Mouse (Mus musculus): Measurements from ENCODE around the gene Btbd9. TPM values are rescaled to one million over a fixed set of nuclear protein-coding genes. Genes with fewer than 3 reads are reported as not detected.

The Btbd9 gene
- polyA plus RNA-seq, 1 experiment, result 21.6 TPM

DNA sequence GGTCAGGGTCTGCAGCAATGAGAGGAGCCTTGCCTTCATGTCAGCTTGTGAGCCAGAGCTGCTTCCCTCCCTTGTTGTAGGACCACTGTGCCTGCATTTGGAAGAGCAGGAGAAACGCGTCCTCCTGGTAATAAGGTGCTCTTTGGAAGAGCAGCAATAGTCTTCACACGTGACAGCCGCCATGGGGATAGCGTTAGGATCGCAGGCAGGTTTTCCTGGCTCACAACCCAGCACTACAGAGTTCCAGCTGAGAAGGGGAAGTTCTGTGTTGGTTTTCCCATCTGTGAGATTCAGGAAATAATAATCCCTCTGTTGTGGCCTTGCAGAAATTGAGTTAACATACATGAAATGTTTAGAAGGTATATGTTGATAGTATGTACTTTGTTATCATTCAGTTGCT lies 392.7 kb downstream of the Btbd9 start:
- H3K27me3 ChIP-seq (ENCODE audit: control insufficient read depth, insufficient read depth, low read length, poor library complexity, severe bottlenecking), result no peaks in the 10 kb centered on the region
- no peak overlapping the region for H3K27ac ChIP-seq (ENCODE audit: insufficient read depth, low read length)
- TF ChIP-seq POLR2A (IDR thresholded peaks at IDR 0.05; ENCODE audit: insufficient read depth, low read length) (no peak), CTCF (IDR thresholded peaks at IDR 0.05; ENCODE audit: low read depth, low read length) (no peak), EP300 (IDR thresholded peaks at IDR 0.05; ENCODE audit: insufficient read depth, low read depth, low read length) (no peak)
- H3K9me3 ChIP-seq (replicated peaks; ENCODE audit: control insufficient read depth, insufficient read depth, low read length, poor library complexity, severe bottlenecking), result no peaks in the 10 kb centered on the region
- no peaks in the 10 kb centered on the region for H3K36me3 ChIP-seq (ENCODE audit: control insufficient read depth, insufficient read depth, low read length, poor library complexity, severe bottlenecking)
- no peaks in the 10 kb centered on the region for H3K4me1 ChIP-seq (ENCODE audit: control insufficient read depth, insufficient read depth, low read length)
- H3K4me3 ChIP-seq (ENCODE audit: low read depth, low read length), result no peak overlapping the region
- H3K9ac ChIP-seq (ENCODE audit: low read depth, poor library complexity, severe bottlenecking), result no peak overlapping the region

DNA sequence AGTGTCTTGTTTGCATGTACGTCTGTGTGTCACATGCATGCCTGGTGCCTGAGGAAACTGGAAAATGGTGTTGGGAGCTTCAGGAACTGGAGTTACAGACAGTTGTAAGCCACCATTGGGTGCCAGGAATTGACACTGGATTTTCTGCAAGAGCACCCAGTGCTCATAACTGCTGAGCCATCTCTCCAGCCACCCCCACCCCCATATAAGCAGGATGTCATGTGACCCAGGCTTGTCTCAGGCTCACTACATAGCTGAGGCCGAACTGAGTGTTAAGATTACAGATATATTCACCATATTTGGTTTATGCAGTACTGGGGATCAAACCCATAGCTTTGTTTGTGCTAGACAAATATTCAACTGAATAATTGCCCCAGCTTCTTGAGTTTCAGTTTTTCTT lies 394.2 kb downstream of the Btbd9 start:
- no peaks in the 10 kb centered on the region for H3K4me1 ChIP-seq (ENCODE audit: control insufficient read depth, insufficient read depth, low read length)
- no peak overlapping the region for H3K27ac ChIP-seq (ENCODE audit: insufficient read depth, low read length)
- H3K4me3 ChIP-seq (ENCODE audit: low read depth, low read length), result no peak overlapping the region
- H3K9me3 ChIP-seq (replicated peaks; ENCODE audit: control insufficient read depth, insufficient read depth, low read length, poor library complexity, severe bottlenecking), result no peaks in the 10 kb centered on the region
- H3K9ac ChIP-seq (ENCODE audit: low read depth, poor library complexity, severe bottlenecking), result no peak overlapping the region
- H3K36me3 ChIP-seq (ENCODE audit: control insufficient read depth, insufficient read depth, low read length, poor library complexity, severe bottlenecking), result no peaks in the 10 kb centered on the region
- TF ChIP-seq POLR2A (IDR thresholded peaks at IDR 0.05; ENCODE audit: insufficient read depth, low read length) (no peak), EP300 (IDR thresholded peaks at IDR 0.05; ENCODE audit: insufficient read depth, low read depth, low read length) (no peak), CTCF (IDR thresholded peaks at IDR 0.05; ENCODE audit: low read depth, low read length) (no peak)
- no peaks in the 10 kb centered on the region for H3K27me3 ChIP-seq (ENCODE audit: control insufficient read depth, insufficient read depth, low read length, poor library complexity, severe bottlenecking)

DNA sequence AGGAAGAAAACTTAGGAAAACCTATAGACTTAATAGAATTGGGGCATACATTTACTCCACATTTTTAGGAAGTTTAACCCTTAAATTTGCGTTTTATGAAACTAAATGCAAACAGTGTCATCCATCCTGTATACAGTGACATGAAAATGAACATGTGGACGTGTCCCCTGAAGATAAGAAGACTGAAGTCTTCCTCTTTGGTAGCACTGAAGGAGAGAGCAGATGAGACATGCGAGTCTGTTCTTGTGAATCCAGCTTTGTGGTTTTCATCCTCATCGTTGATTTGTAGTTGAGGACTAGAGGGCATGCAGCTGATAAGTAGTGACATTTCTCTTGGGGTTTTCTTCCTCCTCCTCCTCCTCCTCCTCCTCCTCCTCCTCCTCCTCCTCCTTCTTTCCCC lies 394.7 kb downstream of the Btbd9 start:
- no peak overlapping the region for H3K9ac ChIP-seq (ENCODE audit: low read depth, poor library complexity, severe bottlenecking)
- no peaks in the 10 kb centered on the region for H3K36me3 ChIP-seq (ENCODE audit: control insufficient read depth, insufficient read depth, low read length, poor library complexity, severe bottlenecking)
- no peaks in the 10 kb centered on the region for H3K27me3 ChIP-seq (ENCODE audit: control insufficient read depth, insufficient read depth, low read length, poor library complexity, severe bottlenecking)
- H3K9me3 ChIP-seq (replicated peaks; ENCODE audit: control insufficient read depth, insufficient read depth, low read length, poor library complexity, severe bottlenecking), result no peaks in the 10 kb centered on the region
- H3K4me1 ChIP-seq (ENCODE audit: control insufficient read depth, insufficient read depth, low read length), result no peaks in the 10 kb centered on the region
- TF ChIP-seq CTCF (IDR thresholded peaks at IDR 0.05; ENCODE audit: low read depth, low read length) (no peak), EP300 (IDR thresholded peaks at IDR 0.05; ENCODE audit: insufficient read depth, low read depth, low read length) (no peak), POLR2A (IDR thresholded peaks at IDR 0.05; ENCODE audit: insufficient read depth, low read length) (no peak)
- no peak overlapping the region for H3K27ac ChIP-seq (ENCODE audit: insufficient read depth, low read length)
- H3K4me3 ChIP-seq (ENCODE audit: low read depth, low read length), result no peak overlapping the region

DNA sequence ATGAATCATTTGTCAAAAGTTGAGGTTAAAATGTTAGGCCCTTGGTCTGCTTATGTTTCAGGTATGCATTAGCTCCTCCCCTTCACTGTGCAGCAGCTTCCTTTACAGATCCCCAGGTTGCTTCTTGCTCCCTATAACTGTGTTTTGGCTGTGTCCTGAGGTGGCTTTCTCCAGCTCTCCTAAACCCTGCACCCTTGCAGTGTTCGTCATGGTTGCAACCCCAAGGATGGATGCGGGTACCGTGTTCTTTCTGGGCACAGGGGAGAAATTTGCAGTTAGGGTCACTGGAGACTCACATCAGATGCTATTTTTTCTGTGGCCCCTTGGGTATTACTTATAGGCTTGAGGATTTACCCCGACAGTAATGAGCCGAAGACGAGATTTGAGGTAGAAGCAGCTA lies 396.1 kb downstream of the Btbd9 start:
- H3K27ac ChIP-seq (ENCODE audit: insufficient read depth, low read length), result no peak overlapping the region
- H3K9ac ChIP-seq (ENCODE audit: low read depth, poor library complexity, severe bottlenecking), result no peak overlapping the region
- H3K27me3 ChIP-seq (ENCODE audit: control insufficient read depth, insufficient read depth, low read length, poor library complexity, severe bottlenecking), result no peaks in the 10 kb centered on the region
- no peak for TF ChIP-seq EP300 (IDR thresholded peaks at IDR 0.05; ENCODE audit: insufficient read depth, low read depth, low read length)
- TF ChIP-seq POLR2A (IDR thresholded peaks at IDR 0.05; ENCODE audit: insufficient read depth, low read length), result no peak
- TF ChIP-seq CTCF (IDR thresholded peaks at IDR 0.05; ENCODE audit: low read depth, low read length), result no peak
- H3K4me1 ChIP-seq (ENCODE audit: control insufficient read depth, insufficient read depth, low read length), result no peaks in the 10 kb centered on the region
- no peaks in the 10 kb centered on the region for H3K9me3 ChIP-seq (replicated peaks; ENCODE audit: control insufficient read depth, insufficient read depth, low read length, poor library complexity, severe bottlenecking)
- no peak overlapping the region for H3K4me3 ChIP-seq (ENCODE audit: low read depth, low read length)
- H3K36me3 ChIP-seq (ENCODE audit: control insufficient read depth, insufficient read depth, low read length, poor library complexity, severe bottlenecking), result no peaks in the 10 kb centered on the region

DNA sequence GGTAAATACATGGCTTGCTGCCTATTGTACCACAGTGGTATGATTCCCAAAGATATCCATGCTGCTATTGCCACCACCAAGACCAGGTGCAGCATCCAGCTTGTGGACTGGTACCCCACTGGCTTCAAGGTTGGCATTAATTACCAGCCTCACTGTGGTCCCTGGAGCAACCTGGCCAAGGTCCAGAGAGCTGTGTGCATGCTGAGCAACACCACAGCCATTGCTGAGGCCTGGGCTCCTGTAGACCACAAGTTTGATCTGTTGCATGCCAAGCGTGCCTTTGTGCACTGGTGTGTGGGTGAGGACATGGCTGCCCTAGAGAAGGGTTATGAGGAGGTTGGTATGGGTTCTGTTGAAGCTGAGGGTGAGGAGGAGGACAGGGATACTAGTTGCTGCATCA lies 397.9 kb downstream of the Btbd9 start:
- Histone ChIP-seq H3K9ac (ENCODE audit: low read depth, poor library complexity, severe bottlenecking) (no peak overlapping the region), H3K4me3 (ENCODE audit: low read depth, low read length) (no peak overlapping the region), H3K4me1 (ENCODE audit: control insufficient read depth, insufficient read depth, low read length) (no peaks in the 10 kb centered on the region), H3K9me3 (replicated peaks; ENCODE audit: control insufficient read depth, insufficient read depth, low read length, poor library complexity, severe bottlenecking) (no peaks in the 10 kb centered on the region), H3K27ac (ENCODE audit: insufficient read depth, low read length) (no peak overlapping the region), H3K36me3 (ENCODE audit: control insufficient read depth, insufficient read depth, low read length, poor library complexity, severe bottlenecking) (no peaks in the 10 kb centered on the region), H3K27me3 (ENCODE audit: control insufficient read depth, insufficient read depth, low read length, poor library complexity, severe bottlenecking) (no peaks in the 10 kb centered on the region)
- no peak for TF ChIP-seq CTCF (IDR thresholded peaks at IDR 0.05; ENCODE audit: low read depth, low read length)
- TF ChIP-seq POLR2A (IDR thresholded peaks at IDR 0.05; ENCODE audit: insufficient read depth, low read length), result no peak
- TF ChIP-seq EP300 (IDR thresholded peaks at IDR 0.05; ENCODE audit: insufficient read depth, low read depth, low read length), result no peak

DNA sequence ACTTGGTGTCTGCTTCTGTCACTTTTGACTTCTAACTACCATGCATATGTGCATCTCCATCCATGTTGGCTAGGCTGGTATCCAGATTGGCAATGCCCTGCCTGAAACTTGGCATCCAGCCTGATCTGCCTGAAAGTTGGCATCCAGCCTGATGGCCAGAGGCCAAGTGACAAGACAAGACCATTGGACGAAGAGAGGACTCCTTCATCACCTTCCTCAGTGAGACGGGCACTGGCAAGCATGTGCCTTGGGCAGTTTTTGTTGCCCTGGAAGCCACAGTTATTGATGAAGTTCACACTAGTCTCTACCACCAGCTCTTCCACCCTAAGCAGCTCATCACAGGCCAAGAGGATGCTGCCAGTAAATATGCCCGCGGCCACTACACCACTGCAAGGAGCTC lies 398.9 kb downstream of the Btbd9 start:
- Histone ChIP-seq H3K9me3 (replicated peaks; ENCODE audit: control insufficient read depth, insufficient read depth, low read length, poor library complexity, severe bottlenecking) (no peaks in the 10 kb centered on the region), H3K36me3 (ENCODE audit: control insufficient read depth, insufficient read depth, low read length, poor library complexity, severe bottlenecking) (no peaks in the 10 kb centered on the region), H3K4me1 (ENCODE audit: control insufficient read depth, insufficient read depth, low read length) (no peaks in the 10 kb centered on the region), H3K9ac (ENCODE audit: low read depth, poor library complexity, severe bottlenecking) (no peak overlapping the region), H3K4me3 (ENCODE audit: low read depth, low read length) (no peak overlapping the region), H3K27ac (ENCODE audit: insufficient read depth, low read length) (no peak overlapping the region), H3K27me3 (ENCODE audit: control insufficient read depth, insufficient read depth, low read length, poor library complexity, severe bottlenecking) (no peaks in the 10 kb centered on the region)
- TF ChIP-seq CTCF (IDR thresholded peaks at IDR 0.05; ENCODE audit: low read depth, low read length) (no peak), POLR2A (IDR thresholded peaks at IDR 0.05; ENCODE audit: insufficient read depth, low read length) (no peak), EP300 (IDR thresholded peaks at IDR 0.05; ENCODE audit: insufficient read depth, low read depth, low read length) (no peak)

Other genes starting within 250 kb of the Btbd9 start
- 25.8 and 34.7 TPM in 2 replicates for gene Dnah8, start 47.9 kb upstream of the Btbd9 start, polyA plus RNA-seq (2011; ENCODE audit: insufficient read depth, insufficient read length, low read depth, missing spikeins)
- gene Glo1, start 50.4 kb upstream of the Btbd9 start, polyA plus RNA-seq (2011; ENCODE audit: insufficient read depth, insufficient read length, low read depth, missing spikeins), result 175 and 190 TPM in 2 replicates